Mouse (Mus musculus): ENCODE measurements around the gene Lrch4.
A peak's percentile ranks its signal among the peaks of the same experiment; 100 is the strongest.

Gene Lrch4

GRCm38 (mm10) chr5:137652474-137652873, 23.6 kb downstream of the Lrch4 start:
- no peak for DNase-seq (ENCODE audit: low spot score)

GRCm38 (mm10) chr5:137653366-137653765, 24.4 kb downstream of the Lrch4 start:
- no peak for DNase-seq (ENCODE audit: low spot score)

- no peak for DNase-seq (ENCODE audit: low spot score)
Measured at GRCm38 (mm10) chr5:137654746-137655145, 25.8 kb downstream of the Lrch4 start.

- DNase-seq (ENCODE audit: low spot score): peak; percentile 57
Measured at GRCm38 (mm10) chr5:137656977-137657376, 28.1 kb downstream of the Lrch4 start.

GRCm38 (mm10) chr5:137660064-137660688, 31.3 kb downstream of the Lrch4 start:
- DNase-seq (ENCODE audit: low spot score): no peak

GRCm38 (mm10) chr5:137663057-137663456, 34.1 kb downstream of the Lrch4 start:
- DNase-seq (ENCODE audit: low spot score): no peak

- no peak for DNase-seq (ENCODE audit: low spot score)
Measured at GRCm38 (mm10) chr5:137668971-137669370, 40.0 kb downstream of the Lrch4 start.

- DNase-seq (ENCODE audit: low spot score): no peak
Measured at GRCm38 (mm10) chr5:137670240-137670639, 41.3 kb downstream of the Lrch4 start.

GRCm38 (mm10) chr5:137671443-137672240, 42.7 kb downstream of the Lrch4 start:
- no peak for DNase-seq (ENCODE audit: low spot score)

- DNase-seq (ENCODE audit: low spot score): no peak
Measured at GRCm38 (mm10) chr5:137672361-137672760, 43.4 kb downstream of the Lrch4 start.

GRCm38 (mm10) chr5:137673015-137673414, 44.1 kb downstream of the Lrch4 start:
- no peak for DNase-seq (ENCODE audit: low spot score)

GRCm38 (mm10) chr5:137674786-137675185, 45.9 kb downstream of the Lrch4 start:
- no peak for DNase-seq (ENCODE audit: low spot score)

GRCm38 (mm10) chr5:137677859-137678258, 48.9 kb downstream of the Lrch4 start:
- DNase-seq (ENCODE audit: low spot score): no peak

- DNase-seq (ENCODE audit: low spot score): no peak
Measured at GRCm38 (mm10) chr5:137678736-137679135, 49.8 kb downstream of the Lrch4 start.

- DNase-seq (ENCODE audit: low spot score): no peak
Measured at GRCm38 (mm10) chr5:137679726-137680125, 50.8 kb downstream of the Lrch4 start.

GRCm38 (mm10) chr5:137682526-137682925, 53.6 kb downstream of the Lrch4 start:
- DNase-seq (ENCODE audit: low spot score): no peak

- no peak for DNase-seq (ENCODE audit: low spot score)
Measured at GRCm38 (mm10) chr5:137683388-137684293, 54.7 kb downstream of the Lrch4 start.

GRCm38 (mm10) chr5:137684294-137685123, 55.6 kb downstream of the Lrch4 start, which contains the start of gene Agfg2:
Agfg2 (minus strand) TSS chr5:137684726.
- DNase-seq (ENCODE audit: low spot score): peak; percentile 100

- DNase-seq (ENCODE audit: low spot score): no peak
Measured at GRCm38 (mm10) chr5:137685653-137686052, 56.7 kb downstream of the Lrch4 start.

GRCm38 (mm10) chr5:137686127-137686790, 57.3 kb downstream of the Lrch4 start:
- DNase-seq (ENCODE audit: low spot score): no peak

GRCm38 (mm10) chr5:137689974-137690373, 61.1 kb downstream of the Lrch4 start:
- no peak for DNase-seq (ENCODE audit: low spot score)

Data from left cerebral cortex, adult 11 months (tissue).